Mouse (Mus musculus) embryonic facial prominence, embryonic 11.5 days (tissue): Measurements from ENCODE around the gene Ubr7. TPM values are rescaled to one million over a fixed set of nuclear protein-coding genes. Genes with fewer than 3 reads are reported as not detected.
A peak's percentile ranks its signal among the peaks of the same experiment; 100 is the strongest.

Experiments
- ATAC-seq: fragments of 200-750 bp; cut with Nextera tagmentation; replicated peaks from 2 replicates; pipeline ENCODE4 v1.8.0; 2017; ENCODE audit warnings: low read depth; ENCODE audit not compliant: insufficient number of reproducible peaks, low FRiP score, low TSS enrichment
- DNase-seq: peaks from one replicate; pipeline ENCODE4 v3.0.0-alpha.2; 2015; ENCODE audit warnings: low spot score
- H3K27ac ChIP-seq: fragments of 300-500 bp; sonication (generic); replicated peaks from 2 replicates; pipeline ENCODE4 v1.5.1; 2014; ENCODE audit warnings: mild to moderate bottlenecking, low read depth, low read length, control low read depth
- H3K27me3 ChIP-seq: fragments of 300-500 bp; sonication (generic); 2 replicates; pipeline ENCODE4 v1.6.1; 2014; ENCODE audit warnings: mild to moderate bottlenecking, low read length, moderate library complexity, mixed read lengths; ENCODE audit not compliant: control insufficient read depth, insufficient read depth
- H3K36me3 ChIP-seq: fragments of 300-500 bp; sonication (generic); replicated peaks from 2 replicates; pipeline ENCODE4 v1.6.1; 2014; ENCODE audit warnings: low read depth, mild to moderate bottlenecking, low read length, moderate library complexity, mixed read lengths; ENCODE audit not compliant: control insufficient read depth, insufficient read depth
- H3K4me1 ChIP-seq: fragments of 300-500 bp; sonication (generic); 2 replicates; pipeline ENCODE4 v1.6.1; 2014; ENCODE audit warnings: low read length, mixed read lengths; ENCODE audit not compliant: control insufficient read depth, insufficient read depth
- H3K4me2 ChIP-seq: fragments of 300-500 bp; sonication (generic); 2 replicates; pipeline ENCODE4 v1.6.1; 2014; ENCODE audit warnings: low read depth, mild to moderate bottlenecking, control low read depth, low read length, moderate library complexity
- H3K4me3 ChIP-seq: fragments of 300-500 bp; sonication (generic); 2 replicates; pipeline ENCODE4 v1.5.1; 2014; ENCODE audit warnings: low read depth, low read length, control low read depth
- H3K9ac ChIP-seq: fragments of 300-500 bp; sonication (generic); replicated peaks from 2 replicates; pipeline ENCODE4 v1.6.1; 2014; ENCODE audit warnings: mild to moderate bottlenecking, control low read depth, low read length
- H3K9me3 ChIP-seq: fragments of 300-500 bp; sonication (generic); replicated peaks from 2 replicates; pipeline ENCODE4 v1.6.1; 2016; ENCODE audit warnings: mild to moderate bottlenecking, low read length, inconsistent platforms, mixed read lengths; ENCODE audit not compliant: control insufficient read depth
- WGBS: fragments of 180-500 bp; shearing (Covaris S2); extraction: QIAGEN DNeasy Blood & Tissue Kit; methylation state at CpG from one replicate; pipeline ENCODE4 v1.1.7; 2014; 5-methylcytosine and 5-hydroxymethylcytosine counted together
- polyA plus RNA-seq: library from polyadenylated mRNA; unstranded; fragments of >200 nt; fragmentation: Nextera tagmentation; extraction: Ambion mirVana; gene quantifications from 2 replicates; pipeline ENCODE4 v1.2.1, GENCODE M21; 2014

Ubr7 gene
- polyA plus RNA-seq, 1 experiment from 2014 or later = 68.1 TPM

- no peak overlapping the region for H3K27ac ChIP-seq
- H3K4me2 ChIP-seq = no peak overlapping the region
- H3K4me3 ChIP-seq = no peak overlapping the region
- DNase-seq (no peak), ATAC-seq (no peak)
- peaks cover 3% of the 10 kb centered on the region; the same call in 1 of the 2 replicates for H3K4me1 ChIP-seq
- H3K36me3 ChIP-seq = peaks cover 2% of the 10 kb centered on the region; the same call in 1 of the 2 replicates
- H3K27me3 ChIP-seq = no peaks in the 10 kb centered on the region
- no peaks in the 10 kb centered on the region for H3K9me3 ChIP-seq
- no peak overlapping the region for H3K9ac ChIP-seq
- WGBS = 59% methylated on average over 6 of the region's 6 CpGs
These were observed 12.9 kb upstream of the Ubr7 start for GRCm38 (mm10) chr12:102744839-102745238.

GRCm38 (mm10) chr12:102748256-102748655 lies 9.5 kb upstream of the Ubr7 start:
- DNase-seq (no peak), ATAC-seq (no peak)
- Histone ChIP-seq H3K27ac (no peak overlapping the region), H3K9me3 (no peaks in the 10 kb centered on the region), H3K27me3 (no peaks in the 10 kb centered on the region), H3K4me2 (no peak overlapping the region), H3K9ac (no peak overlapping the region), H3K36me3 (peaks cover 2% of the 10 kb centered on the region; the same call in 1 of the 2 replicates), H3K4me3 (no peak overlapping the region), H3K4me1 (no peaks in the 10 kb centered on the region)
- 93% methylated on average over 3 of the region's 3 CpGs for WGBS

GRCm38 (mm10) chr12:102756304-102756703 lies 1.5 kb upstream of the Ubr7 start:
- H3K4me1 ChIP-seq = peaks cover 5% of the 10 kb centered on the region; the same call in 1 of the 2 replicates
- no peaks in the 10 kb centered on the region for H3K27me3 ChIP-seq
- H3K9me3 ChIP-seq = no peaks in the 10 kb centered on the region
- H3K4me2 ChIP-seq = peak overlapping the region; percentile 64
- no peaks in the 10 kb centered on the region for H3K36me3 ChIP-seq
- no peak overlapping the region for H3K27ac ChIP-seq
- ATAC-seq (no peak), DNase-seq (peak; percentile 15)
- H3K4me3 ChIP-seq = peak overlapping the region; percentile 77
- H3K9ac ChIP-seq = no peak overlapping the region
- 87% methylated on average over 7 of the region's 7 CpGs for WGBS

GRCm38 (mm10) chr12:102757055-102757688 lies 595 bp upstream of the Ubr7 start:
- WGBS = 1% methylated on average over 46 of the region's 46 CpGs
- no peaks in the 10 kb centered on the region for H3K36me3 ChIP-seq

GRCm38 (mm10) chr12:102758403-102758756 lies 613 bp downstream of the Ubr7 start, which contains the start of gene Gm20604:
Gene Gm20604 (minus strand): TSS chr12:102758672.
- no peaks in the 10 kb centered on the region for H3K36me3 ChIP-seq
- no peaks in the 10 kb centered on the region for H3K9me3 ChIP-seq

More at GRCm38 (mm10) chr12:102757055-102757688, 595 bp upstream of the Ubr7 start:
- Histone ChIP-seq H3K27ac (peak overlapping the region; percentile 75; the same call in 1 of the 2 replicates), H3K4me2 (peak overlapping the region; percentile 64), H3K9ac (peak overlapping the region; percentile 73), H3K27me3 (no peaks in the 10 kb centered on the region), H3K4me3 (peak overlapping the region; percentile 77), H3K9me3 (no peaks in the 10 kb centered on the region), H3K4me1 (peaks cover 5% of the 10 kb centered on the region; the same call in 1 of the 2 replicates)
- DNase-seq (no peak), ATAC-seq (no peak)

GRCm38 (mm10) chr12:102758936-102759335 lies 1.2 kb downstream of the Ubr7 start:
- 3% methylated on average over 5 of the region's 5 CpGs for WGBS
- ATAC-seq (no peak), DNase-seq (no peak)
- H3K4me1 ChIP-seq = peaks cover 5% of the 10 kb centered on the region; the same call in 1 of the 2 replicates
- peak overlapping the region; percentile 77 for H3K9ac ChIP-seq
- peak overlapping the region; percentile 77 for H3K4me3 ChIP-seq
- H3K27me3 ChIP-seq = no peaks in the 10 kb centered on the region
- peak overlapping the region; percentile 72 for H3K4me2 ChIP-seq
- H3K36me3 ChIP-seq = no peaks in the 10 kb centered on the region
- no peak overlapping the region for H3K27ac ChIP-seq
- no peaks in the 10 kb centered on the region for H3K9me3 ChIP-seq

More at GRCm38 (mm10) chr12:102758403-102758756, 613 bp downstream of the Ubr7 start, which contains the start of gene Gm20604:
- ATAC-seq (no peak), DNase-seq (peak; percentile 9)
- Histone ChIP-seq H3K27ac (peak within 1 kb of the TSS; percentile 75), H3K4me3 (peak within 1 kb of the TSS; percentile 77), H3K9ac (peak within 1 kb of the TSS; percentile 77), H3K27me3 (no peaks in the 10 kb centered on the region), H3K4me2 (peak within 1 kb of the TSS; percentile 72), H3K4me1 (peaks cover 5% of the 10 kb centered on the region; the same call in 1 of the 2 replicates)
- under 1% methylated on average over 10 of the region's 10 CpGs for WGBS

GRCm38 (mm10) chr12:102761668-102762067 lies 3.9 kb downstream of the Ubr7 start:
- Histone ChIP-seq H3K27me3 (no peaks in the 10 kb centered on the region), H3K27ac (no peak overlapping the region), H3K4me1 (peaks cover 5% of the 10 kb centered on the region; the same call in 1 of the 2 replicates), H3K9me3 (no peaks in the 10 kb centered on the region), H3K36me3 (no peaks in the 10 kb centered on the region; the same call in 1 of the 2 replicates), H3K4me2 (no peak overlapping the region), H3K4me3 (no peak overlapping the region), H3K9ac (no peak overlapping the region)
- DNase-seq (no peak), ATAC-seq (no peak)
- WGBS = 87% methylated on average over 3 of the region's 3 CpGs

- Histone ChIP-seq H3K27me3 (no peaks in the 10 kb centered on the region), H3K9me3 (no peaks in the 10 kb centered on the region), H3K27ac (no peak overlapping the region), H3K4me3 (no peak overlapping the region), H3K9ac (no peak overlapping the region), H3K4me2 (no peak overlapping the region), H3K36me3 (peaks cover 4% of the 10 kb centered on the region), H3K4me1 (peaks cover 4% of the 10 kb centered on the region; the same call in 1 of the 2 replicates)
- DNase-seq = no peak
- no peak for ATAC-seq
These were observed 5.9 kb downstream of the Ubr7 start for GRCm38 (mm10) chr12:102763696-102764095.
